Mouse (Mus musculus) liver, embryonic 14.5 days (tissue): ENCODE data around the gene Srgap1.

Experiments
- CTCF ChIP-seq: IDR thresholded peaks from 2 replicates; pipeline ENCODE4 v1.5.1; 2016; ENCODE audit warnings: antibody characterized with exemption, low read depth, control low read depth
- EP300 ChIP-seq: IDR thresholded peaks from 2 replicates; pipeline ENCODE4 v1.6.1; 2016; ENCODE audit warnings: antibody characterized with exemption, low read depth

DNA sequence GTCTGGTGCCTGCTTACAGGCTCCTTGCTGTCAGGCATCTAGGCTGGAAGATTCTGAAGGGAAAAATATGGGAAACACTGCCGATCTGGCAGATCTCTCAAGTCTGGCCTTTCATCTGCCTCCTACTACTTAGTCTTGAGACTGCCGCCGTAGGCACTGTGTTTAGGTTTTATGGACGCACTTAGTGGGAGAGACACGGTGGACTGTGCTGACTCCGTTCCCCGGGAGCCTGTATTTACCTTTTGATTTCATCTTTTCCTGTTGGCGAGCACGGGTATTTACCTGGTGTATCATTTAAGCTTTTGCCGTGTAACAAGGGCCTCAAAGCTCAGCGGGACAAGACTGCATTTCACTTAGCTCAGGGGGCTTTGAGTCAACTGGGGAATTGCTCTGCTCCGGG is 131.6 kb downstream of the Srgap1 start:
- TF ChIP-seq CTCF (no peak), EP300 (no peak)
